Mouse (Mus musculus) lung, embryonic 14.5 days (tissue): ENCODE results near the gene Dnhd1. TPM values are rescaled to one million over a fixed set of nuclear protein-coding genes. Genes with fewer than 3 reads are reported as not detected.

Source experiments
- ATAC-seq: fragments of 200-750 bp; cut with Nextera tagmentation; 2 replicates; pipeline ENCODE4 v1.8.0; 2017; ENCODE audit warnings: mild to moderate bottlenecking, moderate TSS enrichment, moderate library complexity; ENCODE audit not compliant: insufficient read depth
- DNase-seq: peaks from one replicate; pipeline ENCODE4 v3.0.0-alpha.2; 2015
- H3K27ac ChIP-seq: fragments of 300-500 bp; sonication (generic); 2 replicates; pipeline ENCODE4 v1.5.1; 2014; ENCODE audit warnings: low read depth, mild to moderate bottlenecking, moderate library complexity
- H3K27me3 ChIP-seq: fragments of 300-500 bp; sonication (generic); 2 replicates; pipeline ENCODE4 v1.6.1; 2014; ENCODE audit warnings: low read length, control low read depth; ENCODE audit not compliant: insufficient read depth
- H3K36me3 ChIP-seq: fragments of 300-500 bp; sonication (generic); 2 replicates; pipeline ENCODE4 v1.6.1; 2014; ENCODE audit warnings: control low read depth; ENCODE audit not compliant: insufficient read depth
- H3K4me1 ChIP-seq: fragments of 300-500 bp; sonication (generic); 2 replicates; pipeline ENCODE4 v1.6.1; 2014; ENCODE audit warnings: antibody characterized with exemption, control low read depth; ENCODE audit not compliant: insufficient read depth
- H3K4me2 ChIP-seq: fragments of 300-500 bp; sonication (generic); 2 replicates; pipeline ENCODE4 v1.6.1; 2014; ENCODE audit warnings: mild to moderate bottlenecking
- H3K4me3 ChIP-seq: fragments of 300-500 bp; sonication (generic); 2 replicates; pipeline ENCODE4 v1.5.1; 2014; ENCODE audit warnings: low read depth, low read length
- H3K9ac ChIP-seq: fragments of 300-500 bp; sonication (generic); 2 replicates; pipeline ENCODE4 v1.6.1; 2014
- H3K9me3 ChIP-seq: fragments of 300-500 bp; sonication (generic); 2 replicates; pipeline ENCODE4 v1.6.1; 2016; ENCODE audit warnings: low read depth, low read length, control low read depth
- CTCF ChIP-seq: IDR thresholded peaks from 2 replicates; pipeline ENCODE4 v1.5.1; 2016; ENCODE audit warnings: antibody characterized with exemption, low read depth
- WGBS: fragments of 180-500 bp; shearing (Covaris S2); extraction: QIAGEN DNeasy Blood & Tissue Kit; methylation state at CpG from one replicate; pipeline ENCODE4 v1.1.7; 2014; 5-methylcytosine and 5-hydroxymethylcytosine counted together
- polyA plus RNA-seq: library from polyadenylated mRNA; unstranded; fragments of >200 nt; fragmentation: Nextera tagmentation; extraction: Ambion mirVana; gene quantifications from 2 replicates; pipeline ENCODE4 v1.2.1, GENCODE M21; 2014

The Dnhd1 gene
- polyA plus RNA-seq, 1 experiment from 2014 or later, result 0.84 TPM

DNA sequence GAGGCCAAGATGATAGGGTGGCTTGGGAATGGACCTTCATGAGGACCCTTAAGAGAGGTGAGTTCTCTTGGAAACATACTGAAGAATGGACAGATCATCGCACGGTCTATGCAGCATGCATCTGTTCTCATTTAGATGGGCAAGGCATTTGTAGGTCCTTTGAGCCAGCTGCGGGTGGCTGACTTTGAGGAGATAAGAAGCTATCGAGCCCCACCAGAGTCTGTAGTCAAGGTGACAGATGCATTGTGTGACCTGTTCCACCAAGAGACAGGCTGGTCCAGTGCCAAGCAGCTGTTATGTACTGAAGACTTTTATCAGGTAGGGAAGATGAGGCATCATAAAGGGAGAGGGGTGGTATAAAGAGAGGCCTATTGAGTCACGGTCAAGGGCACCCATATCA is 58.1 kb downstream of the Dnhd1 start:
- H3K9me3 ChIP-seq, result no peaks in the 10 kb centered on the region
- no peak overlapping the region for H3K4me2 ChIP-seq
- ATAC-seq (no peak), DNase-seq (no peak)
- H3K27me3 ChIP-seq, result no peaks in the 10 kb centered on the region
- H3K27ac ChIP-seq, result no peak overlapping the region
- H3K36me3 ChIP-seq, result no peaks in the 10 kb centered on the region
- no peak for TF ChIP-seq CTCF
- H3K4me1 ChIP-seq, result no peaks in the 10 kb centered on the region
- WGBS, result 88% methylated on average over 5 of the region's 5 CpGs
- H3K4me3 ChIP-seq, result no peak overlapping the region
- no peak overlapping the region for H3K9ac ChIP-seq

DNA sequence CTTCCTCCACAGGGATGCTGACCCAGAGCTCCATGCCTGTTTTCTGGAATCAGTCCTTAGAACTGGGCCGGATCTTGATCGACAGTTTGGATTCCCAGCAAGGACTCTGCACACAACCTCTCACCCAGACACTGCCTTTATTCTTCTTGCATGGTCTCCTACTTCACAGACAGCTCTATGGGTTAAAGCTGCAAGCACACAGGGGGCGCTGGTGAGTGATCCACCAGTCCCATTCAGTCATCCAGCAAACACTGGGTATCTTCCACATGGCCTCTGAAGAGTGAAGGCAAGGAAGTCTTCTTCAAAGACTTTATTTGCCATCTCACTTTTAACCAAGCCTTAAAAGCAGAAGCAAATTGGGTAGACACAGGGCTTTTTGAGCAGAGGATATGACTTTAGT is 64.7 kb downstream of the Dnhd1 start:
- Histone ChIP-seq H3K27ac (no peak overlapping the region), H3K4me2 (no peak overlapping the region), H3K4me1 (no peaks in the 10 kb centered on the region), H3K9me3 (no peaks in the 10 kb centered on the region), H3K4me3 (no peak overlapping the region), H3K27me3 (no peaks in the 10 kb centered on the region), H3K36me3 (no peaks in the 10 kb centered on the region), H3K9ac (no peak overlapping the region)
- 0 out of 2 replicates have a peak, but pooled peaks have one; percentile 13 for TF ChIP-seq CTCF
- 40% methylated on average over 3 of the region's 3 CpGs for WGBS
- DNase-seq, result no peak
- no peak for ATAC-seq

DNA sequence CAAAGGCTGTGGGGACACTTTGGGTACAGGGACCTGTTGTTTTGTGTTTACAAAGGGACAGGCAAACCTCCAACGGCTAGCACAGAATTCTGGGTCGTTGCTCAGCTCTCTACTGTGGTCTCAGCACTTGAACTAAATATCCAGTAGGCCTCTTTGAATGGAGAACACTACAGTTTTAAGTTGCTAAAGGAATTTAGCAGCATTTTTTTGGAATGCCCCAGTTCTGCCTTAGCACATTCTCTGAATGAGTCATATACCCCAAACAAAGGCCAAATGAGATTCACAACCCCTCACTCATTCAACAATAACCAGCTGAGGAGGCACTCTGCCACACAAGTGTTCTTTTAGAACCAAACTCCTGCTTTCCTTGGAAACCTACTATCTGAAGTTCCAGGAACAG is 71.3 kb downstream of the Dnhd1 start:
- TF ChIP-seq CTCF, result no peak
- ATAC-seq, result no peak
- no peaks in the 10 kb centered on the region for H3K9me3 ChIP-seq

DNA sequence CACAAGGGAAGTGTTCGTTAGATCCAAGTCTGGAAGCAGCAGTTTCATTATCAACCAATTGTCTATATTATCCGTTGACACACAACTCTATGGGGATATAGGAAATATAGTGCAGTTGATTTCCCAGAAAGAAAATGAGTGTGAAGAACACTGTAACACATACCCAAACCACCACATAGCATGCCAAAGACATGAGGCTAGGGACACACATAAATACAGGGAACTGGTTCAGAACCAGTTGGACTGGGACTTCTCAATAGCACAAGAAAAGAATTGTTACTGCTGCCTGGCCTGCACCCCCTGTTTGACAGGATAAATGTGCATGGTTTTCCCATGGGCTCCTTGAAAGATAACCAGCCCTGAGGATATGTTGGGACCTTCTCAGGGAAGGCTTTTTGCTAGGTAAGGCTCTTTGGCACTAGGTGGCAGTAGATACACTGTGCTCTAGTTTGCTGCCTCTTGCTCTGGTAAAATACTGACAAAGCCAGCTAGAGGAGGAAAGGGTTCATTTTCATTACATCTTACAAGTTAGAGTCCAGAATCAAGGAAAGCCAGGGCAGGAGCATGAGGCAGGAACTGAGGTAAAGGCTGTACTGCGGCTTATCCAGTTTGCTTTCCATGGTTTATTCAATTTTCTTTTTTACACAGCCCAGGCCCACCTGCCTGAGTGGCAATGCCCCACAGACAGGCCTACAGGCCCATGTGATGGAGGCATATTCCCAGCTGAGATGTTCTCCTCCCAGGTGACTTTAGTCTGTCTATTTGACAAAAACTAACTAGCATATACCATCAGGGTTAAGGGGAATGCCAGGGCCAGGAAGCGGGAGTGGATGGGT is 75.7 kb downstream of the Dnhd1 start:
- 83% methylated on average over 4 of the region's 4 CpGs for WGBS
- TF ChIP-seq CTCF, result peak; percentile 83
- peak; percentile 79 for ATAC-seq
- Histone ChIP-seq H3K27me3 (no peaks in the 10 kb centered on the region), H3K9me3 (no peaks in the 10 kb centered on the region), H3K4me1 (no peaks in the 10 kb centered on the region), H3K27ac (no peak overlapping the region), H3K9ac (no peak overlapping the region), H3K36me3 (peaks cover 26% of the 10 kb centered on the region), H3K4me3 (no peak overlapping the region), H3K4me2 (no peak overlapping the region)
- peak; percentile 87 for DNase-seq

More for the DNA sequence above, 71.3 kb downstream of the Dnhd1 start:
- H3K4me2 ChIP-seq, result no peak overlapping the region
- H3K9ac ChIP-seq, result no peak overlapping the region
- 63% methylated on average over 2 of the region's 2 CpGs for WGBS
- DNase-seq, result no peak
- H3K27ac ChIP-seq, result no peak overlapping the region
- H3K36me3 ChIP-seq, result no peaks in the 10 kb centered on the region
- H3K4me3 ChIP-seq, result no peak overlapping the region
- no peaks in the 10 kb centered on the region for H3K4me1 ChIP-seq
- H3K27me3 ChIP-seq, result no peaks in the 10 kb centered on the region

DNA sequence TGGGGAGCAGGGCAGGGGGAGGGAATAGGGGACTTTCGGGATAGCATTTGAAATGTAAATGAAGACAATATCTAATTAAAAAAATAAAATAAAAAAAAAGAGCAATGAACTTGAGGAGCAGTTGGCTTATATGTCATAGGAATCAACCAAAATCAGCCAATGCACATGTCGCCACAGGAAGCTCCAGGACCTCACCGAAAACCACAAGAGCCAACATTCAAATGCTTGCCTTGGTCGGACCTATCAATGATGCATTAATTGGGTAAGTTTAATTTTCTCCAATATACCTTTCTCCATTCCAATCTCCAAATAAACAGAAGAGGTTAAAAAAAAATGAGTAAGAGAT is 76.3 kb downstream of the Dnhd1 start:
- ATAC-seq (no peak), DNase-seq (no peak)
- H3K27ac ChIP-seq, result no peak overlapping the region
- no peaks in the 10 kb centered on the region for H3K9me3 ChIP-seq
- no peaks in the 10 kb centered on the region for H3K4me1 ChIP-seq
- H3K27me3 ChIP-seq, result no peaks in the 10 kb centered on the region
- H3K36me3 ChIP-seq, result peaks cover 32% of the 10 kb centered on the region
- no peak for TF ChIP-seq CTCF
- no peak overlapping the region for H3K4me2 ChIP-seq
- no peak overlapping the region for H3K4me3 ChIP-seq
- H3K9ac ChIP-seq, result no peak overlapping the region
- WGBS, result 88% methylated on average over 4 of the region's 4 CpGs

DNA sequence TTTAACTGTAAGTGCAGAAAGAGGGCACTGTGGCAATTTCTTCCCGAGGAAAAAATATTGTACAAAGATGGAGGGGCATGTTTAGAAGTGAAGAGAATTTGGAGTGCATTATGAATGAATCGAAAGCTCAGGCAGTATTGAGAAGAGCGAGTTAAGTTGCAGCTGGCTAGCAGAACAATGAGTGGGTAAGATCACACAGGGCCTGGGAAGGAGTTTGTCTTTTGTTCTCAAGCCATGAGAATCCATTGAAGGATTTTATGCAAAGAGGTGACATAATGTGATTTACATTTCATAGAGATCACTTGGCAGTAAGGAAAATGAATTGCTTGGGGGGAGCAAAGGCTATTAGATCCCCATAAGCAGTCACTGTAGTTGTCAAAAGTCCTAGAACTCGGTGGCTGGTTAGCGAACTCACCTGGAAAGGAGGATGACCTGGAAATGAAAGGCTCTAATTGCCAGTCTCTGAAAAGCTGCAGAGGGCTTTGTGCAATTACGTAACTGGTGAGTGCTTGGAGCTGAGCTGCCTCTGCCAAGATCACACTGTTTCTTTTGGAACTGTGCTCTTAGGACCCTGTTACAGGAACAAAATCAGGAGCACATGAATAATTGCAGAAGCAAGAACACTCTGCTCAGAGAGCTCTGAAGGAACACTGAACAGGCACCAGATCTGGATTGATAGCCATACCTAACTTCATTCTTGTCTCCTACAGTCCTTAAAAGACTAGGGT is 78.2 kb downstream of the Dnhd1 start:
- 84% methylated on average over 6 of the region's 6 CpGs for WGBS
- no peak for ATAC-seq
- Histone ChIP-seq H3K9ac (no peak overlapping the region), H3K9me3 (no peaks in the 10 kb centered on the region), H3K4me3 (no peak overlapping the region), H3K27ac (no peak overlapping the region), H3K27me3 (no peaks in the 10 kb centered on the region), H3K36me3 (peaks cover 51% of the 10 kb centered on the region), H3K4me2 (no peak overlapping the region), H3K4me1 (no peaks in the 10 kb centered on the region)
- no peak for DNase-seq
- TF ChIP-seq CTCF, result no peak

DNA sequence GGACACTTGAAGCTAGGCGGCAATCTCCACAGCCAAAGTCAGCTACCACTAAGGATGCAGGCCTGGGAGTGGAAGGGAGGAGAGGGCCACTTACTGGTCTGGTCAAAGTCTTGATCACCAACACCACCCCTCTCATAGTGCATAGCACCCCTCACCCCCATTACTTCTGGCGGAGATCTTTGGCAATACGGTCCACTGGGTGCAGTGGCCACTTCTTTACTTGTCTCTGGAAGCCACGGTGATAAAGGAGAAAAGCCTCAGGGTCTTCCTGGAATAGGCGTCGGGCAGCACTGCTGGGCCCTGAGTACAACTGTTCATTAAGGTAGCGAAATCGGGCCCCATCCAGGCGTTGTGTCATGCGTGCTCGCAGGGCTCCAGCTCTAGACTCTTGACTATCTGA is 83.2 kb downstream of the Dnhd1 start:
- Histone ChIP-seq H3K4me3 (no peak overlapping the region), H3K27me3 (no peaks in the 10 kb centered on the region), H3K4me1 (no peaks in the 10 kb centered on the region), H3K9ac (no peak overlapping the region; the same call in 1 of the 2 replicates), H3K36me3 (peaks cover 60% of the 10 kb centered on the region), H3K27ac (no peak overlapping the region), H3K9me3 (no peaks in the 10 kb centered on the region), H3K4me2 (no peak overlapping the region)
- ATAC-seq (no peak), DNase-seq (no peak)
- no peak for TF ChIP-seq CTCF
- WGBS, result 94% methylated on average over 11 of the region's 11 CpGs
